Mouse (Mus musculus) retina, embryonic 14.5 days (tissue): ENCODE measurements at regions not wholly inside any gene's neighbourhood (a gene's known extent, or its start where the extent isn't known, plus 50 kb on each side); places are given as distances from the start of the nearest gene placed in this dataset.

Experiments used
- DNase-seq: peaks from one replicate; pipeline ENCODE4 v3.0.0-alpha.2; 2015; ENCODE audit warnings: low spot score

- DNase-seq = no peak
Observed at GRCm38 (mm10) chr1:94221006-94221405, 168.7 kb upstream of the Pdcd1 start.

GRCm38 (mm10) chr1:94217407-94217806 lies 165.1 kb upstream of the Pdcd1 start:
- no peak for DNase-seq

- DNase-seq = no peak
Observed at GRCm38 (mm10) chr1:94208929-94209328, 156.6 kb upstream of the Pdcd1 start.

GRCm38 (mm10) chr1:94207859-94208258 lies 155.5 kb upstream of the Pdcd1 start:
- no peak for DNase-seq

GRCm38 (mm10) chr1:94203281-94203680 lies 150.9 kb upstream of the Pdcd1 start:
- no peak for DNase-seq

- no peak for DNase-seq
Observed at GRCm38 (mm10) chr1:94183876-94184275, 131.5 kb upstream of the Pdcd1 start.

GRCm38 (mm10) chr1:94149958-94150357 lies 97.6 kb upstream of the Pdcd1 start:
- DNase-seq = no peak

GRCm38 (mm10) chr1:94147015-94147414 lies 94.7 kb upstream of the Pdcd1 start:
- DNase-seq = no peak

- DNase-seq = no peak
Observed at GRCm38 (mm10) chr1:94140518-94140917, 88.2 kb upstream of the Pdcd1 start.

- DNase-seq = peak; percentile 70
Observed at GRCm38 (mm10) chr1:94139445-94140062, 87.2 kb upstream of the Pdcd1 start.

GRCm38 (mm10) chr1:94136731-94137130 lies 84.4 kb upstream of the Pdcd1 start:
- DNase-seq = no peak
